Mouse (Mus musculus): ENCODE data around the gene Ampd2. TPM values are rescaled to one million over a fixed set of nuclear protein-coding genes. Genes with fewer than 3 reads are reported as not detected.

Ampd2 gene
- polyA plus RNA-seq, 1 experiment from 2014 or later, result 69.8 TPM

- WGBS, result 89% methylated on average over 5 of the region's 5 CpGs
- ATAC-seq (ENCODE audit: low FRiP score, low TSS enrichment), result no peak
- Histone ChIP-seq H3K9me3 (ENCODE audit: low read length) (no peaks in the 10 kb centered on the region), H3K27me3 (ENCODE audit: insufficient read depth, low read length) (no peaks in the 10 kb centered on the region), H3K4me3 (ENCODE audit: low read length) (no peak overlapping the region), H3K9ac (replicated peaks; ENCODE audit: low read length) (no peak overlapping the region), H3K36me3 (ENCODE audit: insufficient read depth, low read length) (peaks cover 33% of the 10 kb centered on the region), H3K27ac (ENCODE audit: low read length) (no peak overlapping the region), H3K4me2 (replicated peaks; ENCODE audit: low read depth, low read length) (no peak overlapping the region), H3K4me1 (ENCODE audit: insufficient read depth, low read length) (no peaks in the 10 kb centered on the region)
These were observed 36.8 kb upstream of the Ampd2 start for GRCm38 (mm10) chr3:108123242-108123641.

- 85% methylated on average over 3 of the region's 3 CpGs for WGBS
- Histone ChIP-seq H3K27ac (ENCODE audit: low read length) (no peak overlapping the region), H3K4me3 (ENCODE audit: low read length) (no peak overlapping the region), H3K4me1 (ENCODE audit: insufficient read depth, low read length) (no peaks in the 10 kb centered on the region), H3K27me3 (ENCODE audit: insufficient read depth, low read length) (no peaks in the 10 kb centered on the region), H3K9me3 (ENCODE audit: low read length) (no peaks in the 10 kb centered on the region), H3K4me2 (replicated peaks; ENCODE audit: low read depth, low read length) (no peak overlapping the region), H3K36me3 (ENCODE audit: insufficient read depth, low read length) (peaks cover 43% of the 10 kb centered on the region), H3K9ac (replicated peaks; ENCODE audit: low read length) (no peak overlapping the region)
- ATAC-seq (ENCODE audit: low FRiP score, low TSS enrichment), result no peak
These were observed 34.6 kb upstream of the Ampd2 start for GRCm38 (mm10) chr3:108121101-108121500.

- WGBS, result 92% methylated on average over 6 of the region's 6 CpGs
- Histone ChIP-seq H3K4me3 (ENCODE audit: low read length) (no peak overlapping the region), H3K9me3 (ENCODE audit: low read length) (no peaks in the 10 kb centered on the region), H3K27me3 (ENCODE audit: insufficient read depth, low read length) (no peaks in the 10 kb centered on the region), H3K27ac (ENCODE audit: low read length) (no peak overlapping the region), H3K4me1 (ENCODE audit: insufficient read depth, low read length) (no peaks in the 10 kb centered on the region), H3K4me2 (replicated peaks; ENCODE audit: low read depth, low read length) (no peak overlapping the region), H3K9ac (replicated peaks; ENCODE audit: low read length) (no peak overlapping the region), H3K36me3 (ENCODE audit: insufficient read depth, low read length) (peaks cover 50% of the 10 kb centered on the region)
- ATAC-seq (ENCODE audit: low FRiP score, low TSS enrichment), result no peak
These were observed 31.0 kb upstream of the Ampd2 start for GRCm38 (mm10) chr3:108117465-108117864.

GRCm38 (mm10) chr3:108113591-108114289 lies 27.3 kb upstream of the Ampd2 start:
- Histone ChIP-seq H3K27me3 (ENCODE audit: insufficient read depth, low read length) (no peaks in the 10 kb centered on the region), H3K9ac (replicated peaks; ENCODE audit: low read length) (no peak overlapping the region), H3K4me1 (ENCODE audit: insufficient read depth, low read length) (no peaks in the 10 kb centered on the region), H3K4me3 (ENCODE audit: low read length) (no peak overlapping the region), H3K4me2 (replicated peaks; ENCODE audit: low read depth, low read length) (no peak overlapping the region), H3K36me3 (ENCODE audit: insufficient read depth, low read length) (peaks cover 56% of the 10 kb centered on the region), H3K27ac (ENCODE audit: low read length) (no peak overlapping the region), H3K9me3 (ENCODE audit: low read length) (no peaks in the 10 kb centered on the region)
- 83% methylated on average over 7 of the region's 7 CpGs for WGBS
- ATAC-seq (ENCODE audit: low FRiP score, low TSS enrichment), result no peak

- Histone ChIP-seq H3K27ac (ENCODE audit: low read length) (no peak overlapping the region), H3K27me3 (ENCODE audit: insufficient read depth, low read length) (no peaks in the 10 kb centered on the region), H3K4me3 (ENCODE audit: low read length) (no peak overlapping the region), H3K9me3 (ENCODE audit: low read length) (no peaks in the 10 kb centered on the region), H3K4me2 (replicated peaks; ENCODE audit: low read depth, low read length) (no peak overlapping the region), H3K36me3 (ENCODE audit: insufficient read depth, low read length) (peaks cover 57% of the 10 kb centered on the region), H3K4me1 (ENCODE audit: insufficient read depth, low read length) (no peaks in the 10 kb centered on the region), H3K9ac (replicated peaks; ENCODE audit: low read length) (no peak overlapping the region)
- no peak for ATAC-seq (ENCODE audit: low FRiP score, low TSS enrichment)
- WGBS, result 87% methylated on average over 4 of the region's 4 CpGs
These were observed 26.2 kb upstream of the Ampd2 start for GRCm38 (mm10) chr3:108112666-108113065.

GRCm38 (mm10) chr3:108112246-108112645 lies 25.8 kb upstream of the Ampd2 start:
- no peak for ATAC-seq (ENCODE audit: low FRiP score, low TSS enrichment)
- no peak overlapping the region for H3K4me2 ChIP-seq (replicated peaks; ENCODE audit: low read depth, low read length)
- H3K27me3 ChIP-seq (ENCODE audit: insufficient read depth, low read length), result no peaks in the 10 kb centered on the region
- H3K27ac ChIP-seq (ENCODE audit: low read length), result no peak overlapping the region
- no peaks in the 10 kb centered on the region for H3K9me3 ChIP-seq (ENCODE audit: low read length)
- no peaks in the 10 kb centered on the region for H3K4me1 ChIP-seq (ENCODE audit: insufficient read depth, low read length)
- peaks cover 56% of the 10 kb centered on the region for H3K36me3 ChIP-seq (ENCODE audit: insufficient read depth, low read length)
- no peak overlapping the region for H3K4me3 ChIP-seq (ENCODE audit: low read length)
- H3K9ac ChIP-seq (replicated peaks; ENCODE audit: low read length), result no peak overlapping the region
- WGBS, result 84% methylated on average over 7 of the region's 7 CpGs

GRCm38 (mm10) chr3:108111320-108111719 lies 24.9 kb upstream of the Ampd2 start:
- Histone ChIP-seq H3K27me3 (ENCODE audit: insufficient read depth, low read length) (no peaks in the 10 kb centered on the region), H3K36me3 (ENCODE audit: insufficient read depth, low read length) (peaks cover 56% of the 10 kb centered on the region), H3K9me3 (ENCODE audit: low read length) (no peaks in the 10 kb centered on the region), H3K9ac (replicated peaks; ENCODE audit: low read length) (no peak overlapping the region), H3K4me1 (ENCODE audit: insufficient read depth, low read length) (no peaks in the 10 kb centered on the region), H3K27ac (ENCODE audit: low read length) (no peak overlapping the region), H3K4me3 (ENCODE audit: low read length) (no peak overlapping the region), H3K4me2 (replicated peaks; ENCODE audit: low read depth, low read length) (no peak overlapping the region)
- no peak for ATAC-seq (ENCODE audit: low FRiP score, low TSS enrichment)
- 80% methylated on average over 5 of the region's 5 CpGs for WGBS

GRCm38 (mm10) chr3:108105281-108105680 lies 18.8 kb upstream of the Ampd2 start:
- no peak overlapping the region for H3K4me2 ChIP-seq (replicated peaks; ENCODE audit: low read depth, low read length)
- H3K9ac ChIP-seq (replicated peaks; ENCODE audit: low read length), result no peak overlapping the region
- no peaks in the 10 kb centered on the region for H3K9me3 ChIP-seq (ENCODE audit: low read length)
- H3K27me3 ChIP-seq (ENCODE audit: insufficient read depth, low read length), result no peaks in the 10 kb centered on the region
- H3K36me3 ChIP-seq (ENCODE audit: insufficient read depth, low read length), result peaks cover 36% of the 10 kb centered on the region
- H3K4me1 ChIP-seq (ENCODE audit: insufficient read depth, low read length), result no peaks in the 10 kb centered on the region
- 89% methylated on average over 3 of the region's 3 CpGs for WGBS
- no peak for ATAC-seq (ENCODE audit: low FRiP score, low TSS enrichment)
- H3K4me3 ChIP-seq (ENCODE audit: low read length), result no peak overlapping the region
- H3K27ac ChIP-seq (ENCODE audit: low read length), result no peak overlapping the region

- Histone ChIP-seq H3K36me3 (ENCODE audit: insufficient read depth, low read length) (peaks cover 13% of the 10 kb centered on the region), H3K27ac (ENCODE audit: low read length) (no peak overlapping the region), H3K4me1 (ENCODE audit: insufficient read depth, low read length) (no peaks in the 10 kb centered on the region), H3K4me3 (ENCODE audit: low read length) (no peak overlapping the region), H3K27me3 (ENCODE audit: insufficient read depth, low read length) (no peaks in the 10 kb centered on the region), H3K9me3 (ENCODE audit: low read length) (no peaks in the 10 kb centered on the region), H3K9ac (replicated peaks; ENCODE audit: low read length) (no peak overlapping the region), H3K4me2 (replicated peaks; ENCODE audit: low read depth, low read length) (no peak overlapping the region)
- 84% methylated on average over 6 of the region's 6 CpGs for WGBS
- ATAC-seq (ENCODE audit: low FRiP score, low TSS enrichment), result no peak
These were observed 15.6 kb upstream of the Ampd2 start for GRCm38 (mm10) chr3:108102075-108102474.

GRCm38 (mm10) chr3:108101594-108101993 lies 15.1 kb upstream of the Ampd2 start:
- Histone ChIP-seq H3K36me3 (ENCODE audit: insufficient read depth, low read length) (peaks cover 13% of the 10 kb centered on the region), H3K9me3 (ENCODE audit: low read length) (no peaks in the 10 kb centered on the region), H3K4me2 (replicated peaks; ENCODE audit: low read depth, low read length) (no peak overlapping the region), H3K4me1 (ENCODE audit: insufficient read depth, low read length) (no peaks in the 10 kb centered on the region), H3K27ac (ENCODE audit: low read length) (no peak overlapping the region), H3K9ac (replicated peaks; ENCODE audit: low read length) (no peak overlapping the region), H3K27me3 (ENCODE audit: insufficient read depth, low read length) (no peaks in the 10 kb centered on the region), H3K4me3 (ENCODE audit: low read length) (no peak overlapping the region)
- ATAC-seq (ENCODE audit: low FRiP score, low TSS enrichment), result no peak
- 41% methylated on average over 3 of the region's 3 CpGs for WGBS
